Comparison of ENCODE assay signal across 22 mouse cellular contexts in genomic region chrX:108828111-108828510, GRCm38 (mm10).
A peak's percentile ranks its signal among the peaks of the same experiment; 100 is the strongest.
DNase-seq lines count a peak whose midpoint lies in the region; ATAC-seq lines count a peak whose summit lies in the region.
"Had no signal": no experiment of that assay in that cellular context is flagged by ENCODE, and none has a peak within 500 bp of the region (broad histone marks: within the 10 kb centered on the region; RNA-seq: fewer than 3 reads in every experiment).

No protein-coding gene starts in this region.

- peak; percentile 17 to 52 for DNase-seq in lung, adult 18-20 months
- no peak for DNase-seq in lung, postnatal 4 days
- peak; percentile 36 for DNase-seq in fat pad, adult 2 months (ENCODE audit: extremely low read depth, low read depth, low spot score)
- peak; percentile 8 for DNase-seq in lung, postnatal 14 days
- DNase-seq in urinary bladder, postnatal 25 days (ENCODE audit: low spot score), result no peak
- no peak for DNase-seq in ovary, adult 18-20 months (ENCODE audit: low spot score)
- DNase-seq: adrenal gland, postnatal 25 days; cerebellum, adult 2 months; cerebellum, postnatal 14 days; gastrocnemius, postnatal 14 days; kidney, adult 8-10 months; kidney, postnatal 4 days; layer of hippocampus, adult 9-11 months; liver, postnatal 0 days; midbrain, embryonic 14.5 days; retina, postnatal 1 day; right cerebral cortex, postnatal 14 days had no signal

- no peak for ATAC-seq in frontal cortex, adult (ENCODE audit: low TSS enrichment)
- ATAC-seq: hindbrain, postnatal 0 days; intestine, embryonic 16.5 days; liver, embryonic 12.5 days; liver, postnatal 0 days; Patski had no signal

Comparison
In these comparisons a context has a peak if more than half of its experiments do, and no peak if none do; other contexts are left out.
1. DNase-seq: peak in lung, adult 18-20 months (2 of 2), fat pad, adult 2 months (single experiment) and lung, postnatal 14 days (single experiment); none in lung, postnatal 4 days (0 of 2), urinary bladder, postnatal 25 days (single experiment) and ovary, adult 18-20 months (single experiment).